Mouse (Mus musculus): ENCODE measurements around the gene 0610010K14Rik.
A peak's percentile ranks its signal among the peaks of the same experiment; 100 is the strongest.

0610010K14Rik gene

GRCm38 (mm10) chr11:70237457-70238167 lies at the start of gene 0610010K14Rik:
Gene 0610010K14Rik, minus strand, starts transcription at chr11:70237914.
- DNase-seq (ENCODE audit: low spot score) = peak; percentile 96

DNA sequence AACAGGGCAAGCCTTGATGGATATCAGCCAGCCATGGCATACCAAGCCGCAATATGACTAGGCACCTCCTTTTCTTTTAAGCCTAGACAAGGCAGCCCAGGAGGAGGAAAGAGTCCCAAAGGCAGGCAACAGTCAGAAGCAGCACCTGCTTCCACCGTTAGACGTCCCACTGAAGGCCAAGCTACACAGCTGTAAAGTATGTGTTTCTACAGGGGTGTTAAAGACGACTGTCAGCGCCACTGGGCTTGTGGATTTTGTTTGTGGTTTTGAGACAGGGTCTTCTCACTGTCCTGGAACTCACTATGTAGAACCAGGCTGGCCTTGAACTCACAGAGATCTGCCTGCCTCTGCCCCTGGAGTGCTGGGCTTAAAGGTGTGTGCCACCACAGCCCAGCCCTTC lies 48.0 kb upstream of the 0610010K14Rik start:
- DNase-seq (ENCODE audit: low spot score) = no peak

GRCm38 (mm10) chr11:70284757-70285156 lies 47.0 kb upstream of the 0610010K14Rik start:
- DNase-seq (ENCODE audit: low spot score) = no peak

DNA sequence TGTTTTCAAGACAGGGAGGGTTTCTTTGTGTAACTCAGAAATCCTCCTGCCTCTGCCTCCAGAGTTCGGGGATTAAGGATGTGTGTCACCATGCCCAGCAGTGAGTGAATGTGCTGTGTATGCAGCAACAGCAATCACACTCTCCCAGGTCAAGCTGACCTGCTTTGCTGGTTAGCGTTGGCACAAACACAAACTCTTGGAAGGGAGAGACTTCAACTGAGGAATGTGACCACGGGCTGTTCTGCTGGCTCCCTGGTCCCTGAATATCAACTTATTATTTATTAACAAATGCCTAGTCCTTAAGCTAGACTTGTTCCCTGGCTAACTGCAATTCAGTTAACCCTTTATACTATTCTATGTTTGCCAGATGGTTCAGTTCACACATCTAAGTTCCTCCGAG lies 46.0 kb upstream of the 0610010K14Rik start:
- no peak for DNase-seq (ENCODE audit: low spot score)

GRCm38 (mm10) chr11:70280441-70280840 lies 42.7 kb upstream of the 0610010K14Rik start:
- DNase-seq (ENCODE audit: low spot score) = no peak

DNA sequence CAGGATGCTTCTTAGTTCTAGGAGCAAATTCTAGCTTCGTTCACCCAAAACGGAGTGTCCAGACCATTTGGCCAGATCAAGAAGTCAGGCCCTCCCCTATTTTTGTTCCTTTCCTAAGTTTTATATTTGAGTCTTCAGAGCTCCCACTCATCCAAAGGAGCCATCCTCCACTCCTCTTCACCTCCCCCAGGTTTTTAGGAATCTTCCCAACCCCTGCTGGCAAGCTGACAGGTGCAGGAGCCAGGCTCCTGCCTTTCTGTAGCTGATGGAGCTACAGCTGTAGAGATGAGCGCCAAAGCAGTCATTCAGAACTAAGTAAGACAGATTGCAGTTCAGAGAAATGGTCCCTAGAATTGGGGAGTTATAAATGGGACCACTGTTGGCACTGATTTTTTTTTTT lies 41.2 kb upstream of the 0610010K14Rik start:
- DNase-seq (ENCODE audit: low spot score) = no peak

GRCm38 (mm10) chr11:70271641-70272040 lies 33.9 kb upstream of the 0610010K14Rik start:
- DNase-seq (ENCODE audit: low spot score) = no peak

DNA sequence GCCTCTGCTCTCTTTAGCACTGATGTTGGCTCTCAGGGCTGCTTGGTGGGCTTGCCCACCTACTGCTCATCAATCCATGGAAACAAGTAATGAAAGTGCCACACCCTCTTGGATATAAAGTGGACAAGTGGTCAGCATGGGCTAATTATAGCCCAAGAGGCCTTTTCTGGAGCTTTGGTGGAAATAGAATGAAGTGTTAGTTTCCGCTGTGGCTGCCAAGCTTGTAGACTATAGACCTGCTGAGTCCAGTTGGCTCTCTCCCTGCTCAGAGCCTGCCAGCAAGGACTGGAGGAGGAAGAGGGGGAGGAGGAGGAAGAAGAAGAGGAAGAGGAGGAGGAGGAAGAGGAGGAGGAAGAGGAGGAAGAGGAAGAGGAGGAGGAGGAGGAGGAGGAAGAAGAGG lies 28.7 kb upstream of the 0610010K14Rik start:
- DNase-seq (ENCODE audit: low spot score) = no peak

DNA sequence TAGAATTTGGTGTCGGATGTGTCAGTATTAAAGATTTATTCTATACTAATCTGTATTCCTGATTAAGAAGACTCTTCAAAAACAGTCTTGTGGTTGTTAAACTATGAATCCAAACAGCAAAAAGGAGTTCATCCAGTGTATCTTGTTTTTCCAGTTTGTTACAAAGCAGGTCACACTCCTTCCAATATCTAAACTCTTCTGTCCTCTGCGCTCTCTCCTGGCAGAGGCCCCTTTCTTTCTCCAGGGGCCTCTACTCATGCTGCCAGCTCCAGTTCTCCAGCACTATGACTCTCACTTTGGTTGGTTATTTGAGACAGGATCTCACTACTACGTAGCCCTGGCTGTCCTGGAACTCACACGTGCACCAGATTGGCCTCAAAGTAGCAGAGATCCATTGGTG lies 28.1 kb upstream of the 0610010K14Rik start:
- no peak for DNase-seq (ENCODE audit: low spot score)

DNA sequence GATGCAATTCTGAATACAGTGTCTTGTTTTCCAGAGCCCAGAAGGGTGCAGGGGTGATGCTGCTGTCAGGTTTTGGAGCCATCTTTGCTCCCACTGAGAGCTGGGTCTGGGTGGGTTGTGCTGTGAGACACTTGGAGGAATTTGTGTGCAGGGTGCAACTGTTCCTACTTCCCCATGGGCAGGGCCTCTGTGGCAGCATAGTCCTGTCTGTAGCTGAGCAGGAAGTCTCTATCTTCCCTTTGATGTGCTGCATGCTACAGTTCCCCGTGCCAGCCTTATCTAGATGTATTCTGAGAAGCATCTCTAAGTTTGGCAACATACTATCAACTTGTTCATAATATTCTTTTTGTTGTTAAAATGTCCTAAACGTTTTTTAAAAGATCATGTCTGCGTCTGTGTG lies 27.5 kb upstream of the 0610010K14Rik start:
- no peak for DNase-seq (ENCODE audit: low spot score)

DNA sequence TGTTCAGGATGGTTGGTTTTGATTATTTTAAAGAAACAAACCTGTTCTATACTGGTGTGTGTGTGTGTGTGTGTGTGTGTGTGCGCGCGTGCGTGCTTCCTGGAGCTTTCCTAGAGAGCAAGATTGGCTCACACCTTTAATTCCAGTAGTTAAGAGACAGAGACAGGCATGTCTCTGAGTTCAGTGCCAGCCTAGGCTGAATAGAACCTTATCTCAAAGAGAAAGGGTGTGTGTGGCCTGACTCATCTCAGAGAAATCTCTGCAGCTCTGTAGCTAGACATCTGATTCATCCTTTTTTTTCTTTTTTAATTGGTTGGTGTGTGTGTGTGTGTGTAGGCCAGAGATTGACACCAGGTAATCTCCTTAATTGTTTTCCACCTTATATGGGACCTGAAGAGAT lies 21.3 kb upstream of the 0610010K14Rik start:
- DNase-seq (ENCODE audit: low spot score) = no peak

DNA sequence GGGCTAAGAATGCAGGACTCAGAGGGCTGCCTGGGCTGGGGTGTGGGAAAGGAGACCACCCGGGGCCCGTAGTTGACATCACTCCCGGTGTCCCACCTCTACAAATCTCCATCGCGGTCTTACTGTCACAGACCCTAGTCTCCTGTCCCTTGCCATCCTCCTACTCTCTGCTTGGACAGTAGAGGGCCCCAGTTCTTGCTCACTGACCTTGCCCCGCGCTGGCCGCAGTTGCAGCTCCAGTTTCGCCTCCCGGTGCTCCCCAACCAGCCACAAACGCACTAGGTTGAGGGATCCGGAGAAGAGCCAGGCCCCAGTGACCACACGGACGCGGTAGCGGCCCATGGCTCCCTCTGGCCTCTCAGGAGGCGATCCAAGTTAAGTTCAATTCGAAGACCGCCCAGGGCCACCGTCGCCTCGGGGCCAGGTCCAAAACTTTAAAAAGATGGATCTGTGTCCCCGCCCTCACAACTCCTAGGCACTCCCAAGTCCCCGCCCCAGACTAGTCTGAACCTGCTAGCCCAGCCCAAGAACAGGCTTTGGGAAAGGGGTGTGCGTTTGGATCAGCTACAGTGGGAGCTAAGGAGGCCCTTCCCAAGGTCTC lies 17.3 kb upstream of the 0610010K14Rik start, which contains the start of gene Alox12:
TSS of gene Alox12 (minus strand) at position 423 of the 601 bp plus-strand sequence.
- DNase-seq (ENCODE audit: low spot score) = peak; percentile 56

DNA sequence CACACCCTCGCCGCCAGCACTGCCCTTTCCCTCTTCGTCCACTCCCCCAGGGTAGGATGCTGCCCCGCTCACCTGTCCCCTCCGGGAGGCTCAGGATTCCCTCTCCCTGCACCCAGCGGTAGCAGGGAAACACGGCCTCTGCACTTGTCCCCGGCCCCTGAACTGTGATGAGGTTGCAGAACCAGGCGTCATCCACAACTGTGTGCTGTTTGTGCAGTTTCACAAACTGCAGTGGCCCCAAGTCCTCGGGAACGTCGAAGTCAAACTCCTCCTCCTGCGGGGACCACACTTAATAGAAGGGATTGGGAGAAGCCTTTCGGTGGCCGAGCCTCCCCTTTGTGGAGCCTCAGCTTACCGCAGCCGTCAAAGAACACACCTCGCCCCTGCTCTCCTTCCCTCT lies 16.6 kb upstream of the 0610010K14Rik start:
- DNase-seq (ENCODE audit: low spot score) = no peak

DNA sequence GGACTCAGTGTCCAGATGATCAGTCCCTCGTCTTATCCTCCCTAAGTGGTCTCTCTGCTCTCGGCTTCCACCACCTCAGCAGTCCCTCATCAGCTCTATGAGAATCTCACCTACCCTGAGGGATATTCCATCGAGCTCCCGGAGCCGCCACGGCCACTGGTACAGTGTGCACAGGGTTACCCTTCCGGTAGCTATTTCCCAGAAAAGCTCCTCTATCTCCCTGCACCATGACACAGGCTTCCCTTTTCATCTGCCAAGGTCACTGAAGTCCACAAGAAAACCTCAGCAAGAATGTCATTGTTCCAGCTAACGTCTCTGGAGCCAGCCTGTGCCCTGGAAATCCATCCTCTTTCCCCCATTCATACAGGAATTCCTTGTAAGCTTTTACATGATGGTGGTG lies 14.1 kb upstream of the 0610010K14Rik start:
- no peak for DNase-seq (ENCODE audit: low spot score)

GRCm38 (mm10) chr11:70250150-70250549 lies 12.4 kb upstream of the 0610010K14Rik start:
- no peak for DNase-seq (ENCODE audit: low spot score)

DNA sequence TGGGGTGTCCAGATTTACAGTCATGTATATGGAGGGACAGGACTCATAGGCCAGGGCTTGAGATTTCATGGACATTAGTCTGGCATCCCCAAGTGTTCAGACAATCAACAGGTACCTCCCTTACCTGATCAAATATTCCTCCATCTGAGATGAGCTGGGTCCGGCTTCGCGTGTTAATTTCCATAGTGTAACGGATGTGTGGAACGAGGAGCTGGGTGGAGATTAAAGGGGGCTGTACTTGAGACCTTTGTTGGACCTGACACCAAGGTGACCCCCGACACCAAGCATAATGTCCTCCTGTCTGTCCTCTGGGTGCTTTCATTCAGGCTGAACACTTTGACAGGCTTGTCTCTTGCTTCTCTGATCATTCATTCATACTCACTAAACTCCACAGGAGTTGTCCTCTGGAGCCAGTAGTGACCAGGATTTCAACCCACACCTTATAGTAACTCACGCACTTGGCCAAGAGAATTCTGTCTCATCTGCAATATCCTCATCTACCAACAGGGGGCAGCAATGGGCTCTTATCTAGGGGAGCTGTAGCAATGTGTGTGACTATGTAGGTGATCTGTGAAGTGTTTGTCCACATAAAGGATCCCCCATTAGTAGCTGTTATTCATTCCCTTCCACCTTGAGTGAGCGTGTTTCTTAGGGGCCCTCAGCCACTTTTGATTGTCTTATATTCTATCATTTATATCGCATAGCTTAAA lies 9.6 kb upstream of the 0610010K14Rik start:
- peak; percentile 70 for DNase-seq (ENCODE audit: low spot score)

GRCm38 (mm10) chr11:70242591-70242990 lies 4.9 kb upstream of the 0610010K14Rik start:
- DNase-seq (ENCODE audit: low spot score) = no peak

DNA sequence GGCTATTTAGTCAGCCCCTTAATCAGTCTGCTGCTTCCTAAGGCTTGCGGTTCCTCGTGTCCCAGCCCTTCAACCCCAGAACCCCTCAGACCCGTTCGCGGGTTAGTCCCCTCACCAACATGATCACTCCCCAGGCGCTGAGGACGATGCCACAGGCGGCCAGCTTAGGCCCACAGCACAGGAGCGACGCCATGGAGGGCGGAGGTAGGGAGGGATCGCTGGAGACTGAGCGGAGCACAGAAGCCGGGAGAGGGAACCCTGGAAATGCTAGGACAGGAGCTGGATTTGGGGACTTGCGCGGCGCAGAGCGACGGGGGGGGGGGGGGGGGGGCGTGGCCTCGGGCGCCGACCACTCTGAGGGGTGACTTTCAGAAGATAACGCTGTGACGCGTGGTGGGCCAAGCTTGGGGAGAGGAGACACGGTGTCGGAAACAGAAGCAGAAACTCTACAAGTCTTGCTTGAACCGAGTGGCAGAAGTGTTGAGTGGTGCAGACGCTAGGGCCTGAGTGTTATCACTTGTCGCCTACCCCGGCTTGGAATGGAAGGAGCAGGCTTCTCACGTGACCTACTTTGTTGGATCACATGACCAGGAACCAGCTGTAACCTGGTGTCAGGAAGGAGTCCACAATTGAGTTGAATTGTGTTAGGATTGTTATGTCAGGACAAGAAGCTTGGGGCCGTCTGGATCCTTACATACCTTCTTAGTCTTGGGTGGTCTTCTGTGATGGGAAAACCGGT lies 2.0 kb upstream of the 0610010K14Rik start, which contains the start of the genes Gm21988 and Rnasek:
TSS of gene Gm21988 (minus strand) at position 290 of the 739 bp plus-strand sequence.
TSS of gene Rnasek (minus strand) at position 302 of the 739 bp plus-strand sequence.
- DNase-seq (ENCODE audit: low spot score) = peak; percentile 71

DNA sequence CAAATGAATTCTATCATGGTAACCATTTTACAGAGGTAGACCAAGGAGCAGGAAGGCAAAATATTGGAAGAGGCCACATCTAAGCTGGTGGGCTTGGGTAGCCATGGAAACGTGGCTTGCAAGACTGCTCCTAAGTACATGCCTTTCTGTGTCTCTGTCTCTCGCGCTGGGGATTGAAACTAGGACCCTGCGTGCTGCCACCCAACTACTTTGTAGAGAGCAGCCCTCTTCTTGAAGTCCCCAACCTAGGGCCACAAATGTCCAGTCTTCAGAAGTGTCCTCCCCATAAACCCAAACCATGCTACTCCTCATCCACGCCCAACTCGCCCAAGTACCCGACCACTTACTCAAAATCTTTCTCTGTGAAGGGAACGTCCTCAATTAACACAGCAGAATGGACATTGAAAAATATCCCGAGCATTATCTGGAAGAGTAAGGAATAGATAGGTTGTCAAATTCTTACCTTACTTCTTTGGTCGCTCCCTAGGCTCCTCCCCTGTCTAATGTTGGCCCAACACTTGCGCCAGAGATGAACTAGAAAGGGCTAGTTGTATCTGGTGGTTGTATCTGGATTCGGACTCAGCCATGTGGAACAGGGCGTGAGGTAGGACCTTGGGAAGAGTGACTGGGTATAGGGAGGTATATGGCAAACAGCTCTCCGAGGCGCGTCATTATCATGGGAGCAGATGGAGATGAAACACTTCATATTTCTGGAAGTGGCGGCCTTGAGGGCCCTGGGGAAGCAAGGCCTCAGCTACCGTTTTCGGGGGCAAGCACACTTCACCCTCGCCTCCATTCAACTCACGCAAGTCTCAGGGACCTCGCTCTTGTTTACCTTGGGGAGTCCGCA lies 1.1 kb upstream of the 0610010K14Rik start:
- no peak for DNase-seq (ENCODE audit: low spot score)

DNA sequence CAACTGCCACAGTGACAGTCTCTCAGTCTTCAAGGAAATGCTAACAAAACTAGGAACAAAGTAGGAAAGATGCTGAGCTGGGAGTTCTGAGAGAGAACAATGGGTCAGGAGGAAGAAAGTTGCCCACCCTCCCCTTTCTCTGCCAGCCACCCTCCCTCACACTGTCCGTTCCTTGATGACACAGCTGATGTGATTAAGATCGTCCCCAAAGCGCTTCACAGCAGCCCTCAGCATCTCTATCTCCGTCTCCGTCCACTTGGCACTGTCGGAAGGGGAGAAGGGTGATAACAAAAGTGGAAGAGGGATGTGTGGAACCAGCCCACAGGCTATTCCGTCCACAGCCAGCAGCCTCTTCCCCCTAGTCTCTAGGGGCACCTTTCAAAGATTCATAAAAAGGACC lies 997 bp downstream of the 0610010K14Rik start:
- no peak for DNase-seq (ENCODE audit: low spot score)

- DNase-seq (ENCODE audit: low spot score) = no peak
These were observed 2.3 kb downstream of the 0610010K14Rik start for GRCm38 (mm10) chr11:70235254-70235900.
